Mouse (Mus musculus) E14TG2a.4 (cell line): Measurements from ENCODE around the gene Dgcr2.
A peak's percentile ranks its signal among the peaks of the same experiment; 100 is the strongest.

Source experiments
- H3K27me3 ChIP-seq: 2 replicates; pipeline ENCODE4 v1.6.1; 2014; ENCODE audit warnings: low read length, control low read depth; ENCODE audit not compliant: insufficient read depth
- H3K36me3 ChIP-seq: 2 replicates; pipeline ENCODE4 v1.6.1; 2014; ENCODE audit warnings: low read length, control low read depth; ENCODE audit not compliant: insufficient read depth
- H3K4me1 ChIP-seq: replicated peaks from 2 replicates; pipeline ENCODE4 v1.6.1; 2014; ENCODE audit warnings: low read depth, low read length, control low read depth
- H3K4me3 ChIP-seq: replicated peaks from 2 replicates; pipeline ENCODE4 v1.5.1; 2014; ENCODE audit warnings: mild to moderate bottlenecking, low read length
- H3K9me3 ChIP-seq: 2 replicates; pipeline ENCODE4 v1.6.1; 2014; ENCODE audit warnings: low read length, control low read depth
- CTCF ChIP-seq: conservative IDR thresholded peaks from 2 replicates; pipeline ENCODE4 v1.5.1; 2014; ENCODE audit warnings: low read length
- NANOG ChIP-seq: IDR thresholded peaks from 2 replicates; pipeline ENCODE4 v1.6.1; 2014; ENCODE audit warnings: borderline replicate concordance, low read length, mixed read lengths
- POU5F1 ChIP-seq: IDR thresholded peaks from 2 replicates; pipeline ENCODE4 v1.6.1; 2014; ENCODE audit warnings: low read length, borderline replicate concordance

Dgcr2 gene

GRCm38 (mm10) chr16:17921325-17922162 lies 23.2 kb upstream of the Dgcr2 start:
- H3K36me3 ChIP-seq: peaks cover 35% of the 10 kb centered on the region
- no peaks in the 10 kb centered on the region for H3K9me3 ChIP-seq
- H3K27me3 ChIP-seq: peaks cover 35% of the 10 kb centered on the region
- TF ChIP-seq NANOG: no peak
- peak; percentile 32 for TF ChIP-seq CTCF
- peak overlapping the region; percentile 94 for H3K4me3 ChIP-seq
- peaks cover 67% of the 10 kb centered on the region for H3K4me1 ChIP-seq

- Histone ChIP-seq H3K9me3 (no peaks in the 10 kb centered on the region), H3K4me3 (peak overlapping the region; percentile 94), H3K36me3 (peaks cover 26% of the 10 kb centered on the region), H3K4me1 (peaks cover 57% of the 10 kb centered on the region), H3K27me3 (peaks cover 44% of the 10 kb centered on the region)
- TF ChIP-seq CTCF (no peak), POU5F1 (no peak), NANOG (no peak)
Measured at GRCm38 (mm10) chr16:17920586-17920985, 22.2 kb upstream of the Dgcr2 start.

GRCm38 (mm10) chr16:17914307-17915249 lies 16.2 kb upstream of the Dgcr2 start, which contains the start of gene Gsc2:
Gene Gsc2, minus strand, starts transcription at chr16:17915059.
- no peak for TF ChIP-seq NANOG
- TF ChIP-seq CTCF: no peak
- TF ChIP-seq POU5F1: no peak
- peaks cover 33% of the 10 kb centered on the region for H3K4me1 ChIP-seq
- peaks cover 70% of the 10 kb centered on the region for H3K27me3 ChIP-seq
- H3K9me3 ChIP-seq: no peaks in the 10 kb centered on the region
- peak within 1 kb of the TSS; percentile 83 for H3K4me3 ChIP-seq
- no peaks in the 10 kb centered on the region for H3K36me3 ChIP-seq

- Histone ChIP-seq H3K9me3 (no peaks in the 10 kb centered on the region), H3K4me1 (peaks cover 35% of the 10 kb centered on the region), H3K4me3 (peak within 1 kb of the TSS; percentile 97), H3K36me3 (peaks cover 34% of the 10 kb centered on the region), H3K27me3 (peaks cover 43% of the 10 kb centered on the region)
- TF ChIP-seq NANOG (no peak), CTCF (peak; percentile 65)
Measured at GRCm38 (mm10) chr16:17911052-17911595, 12.8 kb upstream of the Dgcr2 start, which contains the start of gene Ess2. Gene Ess2, minus strand, starts transcription at chr16:17911348.

- no peaks in the 10 kb centered on the region for H3K9me3 ChIP-seq
- H3K27me3 ChIP-seq: peaks cover 14% of the 10 kb centered on the region; the same call in 1 of the 2 replicates
- H3K36me3 ChIP-seq: peaks cover 18% of the 10 kb centered on the region
- no peak for TF ChIP-seq POU5F1
- no peak for TF ChIP-seq NANOG
- no peak for TF ChIP-seq CTCF
- peaks cover 12% of the 10 kb centered on the region for H3K4me1 ChIP-seq
- H3K4me3 ChIP-seq: no peak overlapping the region
Measured at GRCm38 (mm10) chr16:17896091-17896490, 2.3 kb downstream of the Dgcr2 start.

- H3K4me3 ChIP-seq: no peak within 1 kb of the TSS
- H3K9me3 ChIP-seq: no peaks in the 10 kb centered on the region
- peaks cover 25% of the 10 kb centered on the region for H3K4me1 ChIP-seq
- H3K36me3 ChIP-seq: peaks cover 9% of the 10 kb centered on the region
- H3K27me3 ChIP-seq: peaks cover 14% of the 10 kb centered on the region; the same call in 1 of the 2 replicates
- no peak for TF ChIP-seq POU5F1
- TF ChIP-seq CTCF: no peak
- TF ChIP-seq NANOG: no peak
Measured at GRCm38 (mm10) chr16:17893923-17894322, 4.4 kb downstream of the Dgcr2 start, which contains the start of gene Tssk1. Gene Tssk1, plus strand, starts transcription at chr16:17894223.

GRCm38 (mm10) chr16:17892606-17893005 lies 5.8 kb downstream of the Dgcr2 start:
- Histone ChIP-seq H3K9me3 (no peaks in the 10 kb centered on the region), H3K36me3 (peaks cover 9% of the 10 kb centered on the region), H3K27me3 (peaks cover 14% of the 10 kb centered on the region; the same call in 1 of the 2 replicates), H3K4me1 (peaks cover 25% of the 10 kb centered on the region), H3K4me3 (no peak overlapping the region)
- TF ChIP-seq POU5F1: no peak
- TF ChIP-seq NANOG: no peak
- TF ChIP-seq CTCF: no peak

- peaks cover 25% of the 10 kb centered on the region for H3K4me1 ChIP-seq
- TF ChIP-seq CTCF: no peak
- no peak for TF ChIP-seq POU5F1
- TF ChIP-seq NANOG: no peak
- H3K27me3 ChIP-seq: peaks cover 14% of the 10 kb centered on the region; the same call in 1 of the 2 replicates
- peak within 1 kb of the TSS; percentile 93 for H3K4me3 ChIP-seq
- H3K36me3 ChIP-seq: peaks cover 14% of the 10 kb centered on the region
- H3K9me3 ChIP-seq: no peaks in the 10 kb centered on the region
Measured at GRCm38 (mm10) chr16:17891567-17891959, 6.8 kb downstream of the Dgcr2 start, which contains the start of gene Gm20518. Gene Gm20518, minus strand, starts transcription at chr16:17891671.
